Mouse (Mus musculus): ENCODE results near the gene Nr1d2. TPM values are rescaled to one million over a fixed set of nuclear protein-coding genes. Genes with fewer than 3 reads are reported as not detected.
A peak's percentile ranks its signal among the peaks of the same experiment; 100 is the strongest.
"Not testable (repeated sequence)": the region's sequence is repeated elsewhere in the genome, so short reads cannot be mapped to it uniquely, and the experiment has no call there.

The Nr1d2 gene
- polyA plus RNA-seq, 1 experiment from 2014 or later: 10.3 TPM

- H3K4me1 ChIP-seq (ENCODE audit: control insufficient read depth, insufficient read depth, low read length): no peaks in the 10 kb centered on the region
- WGBS: 88% methylated on average over 6 of the region's 6 CpGs
- H3K27ac ChIP-seq (replicated peaks; ENCODE audit: low read depth, low read length): no peak overlapping the region
Observed at GRCm38 (mm10) chr14:18221977-18222376, 16.9 kb downstream of the Nr1d2 start.

GRCm38 (mm10) chr14:18217158-18217557, 21.8 kb downstream of the Nr1d2 start:
- 75% methylated on average over 1 of the region's 1 CpGs for WGBS

More at GRCm38 (mm10) chr14:18221977-18222376, 16.9 kb downstream of the Nr1d2 start:
- Histone ChIP-seq H3K4me2 (ENCODE audit: low read depth, low read length) (no peak overlapping the region), H3K9ac (ENCODE audit: low read depth, low read length) (no peak overlapping the region), H3K4me3 (ENCODE audit: low read depth, low read length) (no peak overlapping the region), H3K9me3 (ENCODE audit: control insufficient read depth, low read length) (no peaks in the 10 kb centered on the region), H3K36me3 (ENCODE audit: control insufficient read depth, insufficient read depth, low read length) (no peaks in the 10 kb centered on the region), H3K27me3 (replicated peaks; ENCODE audit: control insufficient read depth, insufficient read depth, low read length) (no peaks in the 10 kb centered on the region)
- DNase-seq (ENCODE audit: low spot score): no peak
- no peak for ATAC-seq (ENCODE audit: low read depth)

GRCm38 (mm10) chr14:18216428-18216827, 22.5 kb downstream of the Nr1d2 start:
- H3K4me2 ChIP-seq (ENCODE audit: low read depth, low read length): no peak overlapping the region
- no peak for DNase-seq (ENCODE audit: low spot score)
- no peaks in the 10 kb centered on the region for H3K36me3 ChIP-seq (ENCODE audit: control insufficient read depth, insufficient read depth, low read length)
- H3K4me1 ChIP-seq (ENCODE audit: control insufficient read depth, insufficient read depth, low read length): no peaks in the 10 kb centered on the region
- H3K9ac ChIP-seq (ENCODE audit: low read depth, low read length): no peak overlapping the region
- H3K27ac ChIP-seq (replicated peaks; ENCODE audit: low read depth, low read length): no peak overlapping the region
- H3K9me3 ChIP-seq (ENCODE audit: control insufficient read depth, low read length): no peaks in the 10 kb centered on the region
- ATAC-seq (ENCODE audit: low read depth): no peak
- 88% methylated on average over 6 of the region's 6 CpGs for WGBS
- H3K4me3 ChIP-seq (ENCODE audit: low read depth, low read length): no peak overlapping the region
- no peaks in the 10 kb centered on the region for H3K27me3 ChIP-seq (replicated peaks; ENCODE audit: control insufficient read depth, insufficient read depth, low read length)

More at GRCm38 (mm10) chr14:18217158-18217557, 21.8 kb downstream of the Nr1d2 start:
- ATAC-seq (ENCODE audit: low read depth) (no peak), DNase-seq (ENCODE audit: low spot score) (no peak)
- Histone ChIP-seq H3K27me3 (replicated peaks; ENCODE audit: control insufficient read depth, insufficient read depth, low read length) (no peaks in the 10 kb centered on the region), H3K4me1 (ENCODE audit: control insufficient read depth, insufficient read depth, low read length) (no peaks in the 10 kb centered on the region), H3K9me3 (ENCODE audit: control insufficient read depth, low read length) (no peaks in the 10 kb centered on the region), H3K4me3 (ENCODE audit: low read depth, low read length) (no peak overlapping the region), H3K4me2 (ENCODE audit: low read depth, low read length) (no peak overlapping the region), H3K36me3 (ENCODE audit: control insufficient read depth, insufficient read depth, low read length) (no peaks in the 10 kb centered on the region), H3K27ac (replicated peaks; ENCODE audit: low read depth, low read length) (no peak overlapping the region), H3K9ac (ENCODE audit: low read depth, low read length) (no peak overlapping the region)

- ATAC-seq (ENCODE audit: low read depth) (no peak), DNase-seq (ENCODE audit: low spot score) (peak; percentile 46)
- Histone ChIP-seq H3K9ac (ENCODE audit: low read depth, low read length) (no peak overlapping the region), H3K4me1 (ENCODE audit: control insufficient read depth, insufficient read depth, low read length) (no peaks in the 10 kb centered on the region), H3K9me3 (ENCODE audit: control insufficient read depth, low read length) (no peaks in the 10 kb centered on the region), H3K4me3 (ENCODE audit: low read depth, low read length) (no peak overlapping the region), H3K27me3 (replicated peaks; ENCODE audit: control insufficient read depth, insufficient read depth, low read length) (no peaks in the 10 kb centered on the region), H3K36me3 (ENCODE audit: control insufficient read depth, insufficient read depth, low read length) (peaks cover 7% of the 10 kb centered on the region; the same call in 1 of the 2 replicates), H3K4me2 (ENCODE audit: low read depth, low read length) (no peak overlapping the region), H3K27ac (replicated peaks; ENCODE audit: low read depth, low read length) (no peak overlapping the region)
- WGBS: 77% methylated on average over 3 of the region's 3 CpGs
Observed at GRCm38 (mm10) chr14:18210795-18211194, 28.1 kb downstream of the Nr1d2 start.

- not testable (repeated sequence) for H3K27me3 ChIP-seq (replicated peaks; ENCODE audit: control insufficient read depth, insufficient read depth, low read length); ATAC-seq (ENCODE audit: low read depth); H3K9me3 ChIP-seq (ENCODE audit: control insufficient read depth, low read length); H3K36me3 ChIP-seq (ENCODE audit: control insufficient read depth, insufficient read depth, low read length); H3K4me2 ChIP-seq (ENCODE audit: low read depth, low read length); H3K9ac ChIP-seq (ENCODE audit: low read depth, low read length); H3K4me1 ChIP-seq (ENCODE audit: control insufficient read depth, insufficient read depth, low read length); H3K27ac ChIP-seq (replicated peaks; ENCODE audit: low read depth, low read length); H3K4me3 ChIP-seq (ENCODE audit: low read depth, low read length); DNase-seq (ENCODE audit: low spot score)
- WGBS: 84% methylated on average over 1 of the region's 1 CpGs
Observed at GRCm38 (mm10) chr14:18204315-18204714, 34.6 kb downstream of the Nr1d2 start.

- no peak for ATAC-seq (ENCODE audit: low read depth)
- no peaks in the 10 kb centered on the region for H3K9me3 ChIP-seq (ENCODE audit: control insufficient read depth, low read length)
- no peaks in the 10 kb centered on the region for H3K27me3 ChIP-seq (replicated peaks; ENCODE audit: control insufficient read depth, insufficient read depth, low read length)
- no peak for DNase-seq (ENCODE audit: low spot score)
- no peak overlapping the region for H3K4me2 ChIP-seq (ENCODE audit: low read depth, low read length)
- WGBS: 87% methylated on average over 5 of the region's 5 CpGs
- no peak overlapping the region for H3K4me3 ChIP-seq (ENCODE audit: low read depth, low read length)
- H3K4me1 ChIP-seq (ENCODE audit: control insufficient read depth, insufficient read depth, low read length): no peaks in the 10 kb centered on the region
- H3K27ac ChIP-seq (replicated peaks; ENCODE audit: low read depth, low read length): no peak overlapping the region
- no peak overlapping the region for H3K9ac ChIP-seq (ENCODE audit: low read depth, low read length)
- no peaks in the 10 kb centered on the region for H3K36me3 ChIP-seq (ENCODE audit: control insufficient read depth, insufficient read depth, low read length)
Observed at GRCm38 (mm10) chr14:18201413-18201812, 37.5 kb downstream of the Nr1d2 start.

- Histone ChIP-seq H3K27ac (replicated peaks; ENCODE audit: low read depth, low read length) (no peak overlapping the region), H3K9me3 (ENCODE audit: control insufficient read depth, low read length) (no peaks in the 10 kb centered on the region), H3K4me2 (ENCODE audit: low read depth, low read length) (no peak overlapping the region), H3K4me3 (ENCODE audit: low read depth, low read length) (no peak overlapping the region), H3K4me1 (ENCODE audit: control insufficient read depth, insufficient read depth, low read length) (no peaks in the 10 kb centered on the region), H3K36me3 (ENCODE audit: control insufficient read depth, insufficient read depth, low read length) (no peaks in the 10 kb centered on the region), H3K9ac (ENCODE audit: low read depth, low read length) (no peak overlapping the region), H3K27me3 (replicated peaks; ENCODE audit: control insufficient read depth, insufficient read depth, low read length) (no peaks in the 10 kb centered on the region)
- 39% methylated on average over 9 of the region's 9 CpGs for WGBS
- DNase-seq (ENCODE audit: low spot score): peak; percentile 27
- no peak for ATAC-seq (ENCODE audit: low read depth)
Observed at GRCm38 (mm10) chr14:18186883-18187417, 52.0 kb downstream of the Nr1d2 start.

GRCm38 (mm10) chr14:18177531-18177930, 61.4 kb downstream of the Nr1d2 start:
- DNase-seq (ENCODE audit: low spot score); H3K27ac ChIP-seq (replicated peaks; ENCODE audit: low read depth, low read length); H3K4me1 ChIP-seq (ENCODE audit: control insufficient read depth, insufficient read depth, low read length); H3K36me3 ChIP-seq (ENCODE audit: control insufficient read depth, insufficient read depth, low read length); H3K27me3 ChIP-seq (replicated peaks; ENCODE audit: control insufficient read depth, insufficient read depth, low read length); H3K4me2 ChIP-seq (ENCODE audit: low read depth, low read length); H3K9ac ChIP-seq (ENCODE audit: low read depth, low read length); ATAC-seq (ENCODE audit: low read depth); H3K4me3 ChIP-seq (ENCODE audit: low read depth, low read length); H3K9me3 ChIP-seq (ENCODE audit: control insufficient read depth, low read length): not testable (repeated sequence)
- 76% methylated on average over 2 of the region's 2 CpGs for WGBS

- no peak overlapping the region for H3K9ac ChIP-seq (ENCODE audit: low read depth, low read length)
- WGBS: 83% methylated on average over 3 of the region's 3 CpGs
Observed at GRCm38 (mm10) chr14:18167597-18167996, 71.3 kb downstream of the Nr1d2 start.

More at GRCm38 (mm10) chr14:18167597-18167996, 71.3 kb downstream of the Nr1d2 start:
- H3K27me3 ChIP-seq (replicated peaks; ENCODE audit: control insufficient read depth, insufficient read depth, low read length): no peaks in the 10 kb centered on the region
- ATAC-seq (ENCODE audit: low read depth) (no peak), DNase-seq (ENCODE audit: low spot score) (no peak)
- H3K4me1 ChIP-seq (ENCODE audit: control insufficient read depth, insufficient read depth, low read length): no peaks in the 10 kb centered on the region
- H3K9me3 ChIP-seq (ENCODE audit: control insufficient read depth, low read length): no peaks in the 10 kb centered on the region
- no peaks in the 10 kb centered on the region for H3K36me3 ChIP-seq (ENCODE audit: control insufficient read depth, insufficient read depth, low read length)
- no peak overlapping the region for H3K27ac ChIP-seq (replicated peaks; ENCODE audit: low read depth, low read length)
- H3K4me2 ChIP-seq (ENCODE audit: low read depth, low read length): no peak overlapping the region
- no peak overlapping the region for H3K4me3 ChIP-seq (ENCODE audit: low read depth, low read length)
